ENCODE assay signal across 8 mouse cellular contexts in the genomic region with DNA sequence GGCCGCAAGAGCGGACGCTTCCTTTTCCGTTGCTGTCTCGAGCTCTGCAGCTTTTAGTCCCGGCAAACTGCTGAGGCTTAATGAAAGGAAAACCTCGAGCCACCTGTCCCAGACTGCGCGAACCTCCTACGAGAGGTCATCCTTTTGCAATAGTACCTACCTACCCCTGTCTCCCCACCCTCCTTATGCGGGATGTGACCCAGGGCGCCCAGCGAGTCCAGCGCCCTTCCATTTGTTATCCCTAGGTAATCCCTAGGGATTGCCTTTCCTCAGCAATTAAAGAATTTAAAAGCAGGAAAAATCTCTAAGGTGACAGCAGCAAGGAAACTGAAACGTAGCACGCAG. TPM values are rescaled to one million over a fixed set of nuclear protein-coding genes. Genes with fewer than 3 reads are reported as not detected.
DNase-seq lines count a peak whose midpoint lies in the region; ATAC-seq and TF ChIP-seq lines count a peak whose summit lies in the region.

No protein-coding gene starts in this region.

- H3K9me3 ChIP-seq in erythroblast, embryonic 14.5 days (ENCODE audit: control insufficient read depth, low read length) = no peaks in the 10 kb centered on the region
- H3K9me3 ChIP-seq in liver, embryonic 15.5 days (replicated peaks) = no peaks in the 10 kb centered on the region

- H3K9ac ChIP-seq in liver, embryonic 15.5 days = peak overlapping the region; percentile 21; the same call in 1 of the 2 replicates

- no peak for TF ChIP-seq CTCF in spleen, adult 2 months (IDR thresholded peaks at IDR 0.05; ENCODE audit: extremely low read depth, insufficient read depth, insufficient read length, insufficient replicate concordance)

- H3K4me2 ChIP-seq in liver, embryonic 15.5 days = peak overlapping the region; percentile 78

- no peak for ATAC-seq in erythroblast, adult 5-6 weeks (replicated peaks; ENCODE audit: low FRiP score, poor library complexity, severe bottlenecking)
- peak; percentile 34; the same call in 1 of the 2 replicates for ATAC-seq in liver, embryonic 15.5 days (ENCODE audit: insufficient read depth)

- H3K36me3 ChIP-seq in erythroblast, embryonic 14.5 days (ENCODE audit: control insufficient read depth) = peaks cover 12% of the 10 kb centered on the region
- 0 out of 2 replicates have a peak, but pooled peaks cover 2% of the 10 kb centered on the region for H3K36me3 ChIP-seq in spleen, adult 2 months (ENCODE audit: control insufficient read depth, insufficient read depth, low read length)
- H3K36me3 ChIP-seq in liver, embryonic 15.5 days (replicated peaks) = peaks cover 15% of the 10 kb centered on the region

- peaks cover 10% of the 10 kb centered on the region for H3K4me1 ChIP-seq in erythroblast, embryonic 14.5 days (ENCODE audit: control insufficient read depth)
- H3K4me1 ChIP-seq in spleen, adult 2 months (ENCODE audit: control insufficient read depth, insufficient read depth, insufficient read length) = peaks cover 6% of the 10 kb centered on the region; the same call in 1 of the 2 replicates
- peaks cover 12% of the 10 kb centered on the region; the same call in 1 of the 2 replicates for H3K4me1 ChIP-seq in liver, embryonic 15.5 days (replicated peaks)

- peak overlapping the region; percentile 49; the same call in 1 of the 2 replicates for H3K27ac ChIP-seq in spleen, adult 2 months (ENCODE audit: insufficient read depth, low read length)
- H3K27ac ChIP-seq in liver, embryonic 15.5 days (replicated peaks) = no peak overlapping the region

- no peaks in the 10 kb centered on the region for H3K27me3 ChIP-seq in erythroblast, embryonic 14.5 days (ENCODE audit: control insufficient read depth)
- H3K27me3 ChIP-seq in spleen, adult 2 months (ENCODE audit: control insufficient read depth, insufficient read depth, low read length) = no peaks in the 10 kb centered on the region
- H3K27me3 ChIP-seq in liver, embryonic 15.5 days = no peaks in the 10 kb centered on the region

- no peak for DNase-seq in spleen, adult 2 months (ENCODE audit: low read depth in 1 of 2, low spot score in 2 of 2)
- no peak for DNase-seq in spleen, adult 12 weeks (ENCODE audit: low spot score)
- no peak for DNase-seq in urinary bladder, adult 2 months (ENCODE audit: low spot score)
- DNase-seq in gastrocnemius, postnatal 25 days = no peak
- no peak for DNase-seq in layer of hippocampus, adult 8-10 months (ENCODE audit: low spot score in 2 of 2)

- no peak for TF ChIP-seq POLR2A in spleen, adult 2 months (IDR thresholded peaks at IDR 0.05; ENCODE audit: low read depth, low read length)

- under 1% methylated on average over 16 of the region's 16 CpGs for whole genome bisulfite sequencing in spleen, adult 2 months
- 2% methylated on average over 16 of the region's 16 CpGs for WGBS in liver, embryonic 15.5 days (ENCODE audit: insufficient replicate concordance)

- H3K4me3 ChIP-seq in erythroblast, embryonic 14.5 days (replicated peaks) = peak overlapping the region; percentile 57
- H3K4me3 ChIP-seq in spleen, adult 2 months (ENCODE audit: extremely low read depth, insufficient read depth, insufficient read length) = peak overlapping the region; percentile 63
- H3K4me3 ChIP-seq in liver, embryonic 15.5 days (replicated peaks) = peak overlapping the region; percentile 51

RNA-seq across cellular contexts. Expression of a gene that starts 0.3 kb away (rescaled TPM):
- 0.04 TPM in 1 of 2 replicates, not detected in the other for polyA plus RNA-seq in erythroblast, embryonic 14.5 days (2012)
- 0.63 TPM in 1 of 2 replicates, not detected in the other for total RNA-seq in erythroblast, adult 5-6 weeks (2015; ENCODE audit: low replicate concordance)
- total RNA-seq in erythroblast, adult 5-6 weeks (2017; ENCODE audit: low replicate concordance) = not detected in 2 replicates
- polyA plus RNA-seq in spleen, adult 2 months (2012; rRNA removed) = 0.76 and 1.4 TPM in 2 replicates
- polyA plus RNA-seq in liver, embryonic 15.5 days (2015; fragmentation: Nextera tagmentation; extraction: Ambion mirVana) = 0.24 and 0.44 TPM in 2 replicates
- polyA plus RNA-seq in urinary bladder, adult 2 months (2012; rRNA removed) = 3.2 and 3.8 TPM in 2 replicates
- total RNA-seq in gastrocnemius, postnatal 25 days (2021) = 1 to 10 TPM; 1.4 to 1.6 TPM
- total RNA-seq in layer of hippocampus, adult 8-10 months (2022) = 10 to 100 TPM; 21.6 to 35.9 (median 28.0) TPM

RNA-seq across cellular contexts. Expression of a gene that starts 15.0 kb away (rescaled TPM):
- 0.01 TPM in 1 of 2 replicates, not detected in the other for polyA plus RNA-seq in erythroblast, embryonic 14.5 days (2012)
- total RNA-seq in erythroblast, adult 5-6 weeks (2015; ENCODE audit: low replicate concordance) = 3.3 and 6.1 TPM in 2 replicates
- 1.4 and 3.1 TPM in 2 replicates for total RNA-seq in erythroblast, adult 5-6 weeks (2017; ENCODE audit: low replicate concordance)
- polyA plus RNA-seq in spleen, adult 2 months (2012; rRNA removed) = 0.81 and 0.92 TPM in 2 replicates
- 1.6 and 1.9 TPM in 2 replicates for polyA plus RNA-seq in liver, embryonic 15.5 days (2015; fragmentation: Nextera tagmentation; extraction: Ambion mirVana)
- 12.3 and 13.9 TPM in 2 replicates for polyA plus RNA-seq in urinary bladder, adult 2 months (2012; rRNA removed)
- 1 to 10 TPM; 3.7 to 4.6 TPM for total RNA-seq in gastrocnemius, postnatal 25 days (2021)
- total RNA-seq in layer of hippocampus, adult 8-10 months (2022) = 10 to 100 TPM; 22.6 to 31.3 (median 25.8) TPM

RNA-seq across cellular contexts. Expression of a gene that starts 30.9 kb away (rescaled TPM):
- 0.06 and 0.24 TPM in 2 replicates for polyA plus RNA-seq in erythroblast, embryonic 14.5 days (2012)
- total RNA-seq in erythroblast, adult 5-6 weeks (2015; ENCODE audit: low replicate concordance) = 5.8 and 6.1 TPM in 2 replicates
- 6.4 and 11.2 TPM in 2 replicates for total RNA-seq in erythroblast, adult 5-6 weeks (2017; ENCODE audit: low replicate concordance)
- 9.5 and 12.4 TPM in 2 replicates for polyA plus RNA-seq in spleen, adult 2 months (2012; rRNA removed)
- 10.8 and 12.3 TPM in 2 replicates for polyA plus RNA-seq in liver, embryonic 15.5 days (2015; fragmentation: Nextera tagmentation; extraction: Ambion mirVana)
- polyA plus RNA-seq in urinary bladder, adult 2 months (2012; rRNA removed) = 21.9 and 22.2 TPM in 2 replicates
- total RNA-seq in gastrocnemius, postnatal 25 days (2021) = 10 to 100 TPM in 1 of 2 experiments, 1 to 10 TPM in 1; 8.9 to 10.3 TPM
- 10 to 100 TPM; 14.0 to 18.0 (median 15.9) TPM for total RNA-seq in layer of hippocampus, adult 8-10 months (2022)
